ENCODE assay signal across 13 mouse cellular contexts in the genomic region with DNA sequence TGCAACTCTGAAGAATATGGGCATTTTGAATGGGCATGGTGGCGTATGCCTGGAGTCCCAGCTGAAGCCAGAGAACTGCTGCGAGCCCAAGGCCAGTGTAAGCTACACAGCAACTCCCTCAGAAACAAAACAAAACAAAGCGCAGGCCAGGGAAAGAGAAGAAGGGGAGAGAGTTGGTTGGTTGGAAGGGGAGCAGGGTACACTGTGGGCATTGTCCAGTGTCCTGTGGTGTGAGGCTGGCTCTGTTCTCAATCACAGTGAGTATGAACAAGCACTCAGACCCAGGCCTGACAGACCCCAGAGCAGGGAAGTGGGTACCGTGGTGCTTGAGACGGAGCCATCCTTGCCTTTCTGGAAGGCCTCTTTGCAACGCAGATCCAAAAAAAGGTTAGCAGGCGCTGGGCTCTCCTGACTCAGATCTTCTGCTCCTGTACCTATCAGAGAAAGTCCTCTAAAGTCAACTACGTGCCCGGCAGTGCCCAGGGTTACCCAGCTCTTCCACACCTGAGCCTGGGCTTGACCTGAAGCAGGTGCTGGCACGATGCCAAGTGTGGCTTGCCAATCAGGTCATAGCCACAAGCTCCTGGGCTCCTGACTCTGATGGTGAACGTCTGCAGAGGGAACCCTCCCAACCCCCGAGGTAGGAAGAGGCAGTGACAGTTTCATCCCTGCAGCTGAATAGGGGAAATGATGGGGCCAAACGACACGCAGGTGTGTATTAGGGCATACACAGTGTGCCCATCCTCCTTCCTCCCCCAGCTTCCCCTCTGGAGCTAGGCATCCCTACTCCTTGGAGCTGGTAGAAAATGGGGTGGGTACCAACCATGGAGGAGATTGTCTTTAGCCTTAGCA. TPM values are rescaled to one million over a fixed set of nuclear protein-coding genes. Genes with fewer than 3 reads are reported as not detected.
DNase-seq lines count a peak whose midpoint lies in the region; ATAC-seq and TF ChIP-seq lines count a peak whose summit lies in the region.
"Had no signal": no experiment of that assay in that cellular context is flagged by ENCODE, and none has a peak within 500 bp of the region (broad histone marks: within the 10 kb centered on the region; RNA-seq: fewer than 3 reads in every experiment).

No protein-coding gene starts in this region.

- 80% methylated on average over 14 of the region's 14 CpGs for WGBS in intestine, postnatal 0 days
- WGBS in intestine, embryonic 16.5 days, result 81% methylated on average over 14 of the region's 14 CpGs
- 74% methylated on average over 14 of the region's 14 CpGs for WGBS in lung, adult 2 months
- 78% methylated on average over 14 of the region's 14 CpGs for WGBS in stomach, embryonic 15.5 days

- no peak for TF ChIP-seq POLR2A in lung, adult 2 months (IDR thresholded peaks at IDR 0.05; ENCODE audit: borderline replicate concordance, extremely low read depth, low read depth, low read length)

- H3K4me3 ChIP-seq in intestine, postnatal 0 days (ENCODE audit: low read depth, low read length), result no peak overlapping the region
- H3K4me3 ChIP-seq in intestine, embryonic 16.5 days (ENCODE audit: low read length), result no peak overlapping the region
- H3K4me3 ChIP-seq in lung, adult 2 months (replicated peaks; ENCODE audit: extremely low read depth, low read depth, low read length), result no peak overlapping the region
- no peak overlapping the region for H3K4me3 ChIP-seq in stomach, embryonic 15.5 days (replicated peaks)
- H3K4me3 ChIP-seq: hindbrain, embryonic 12.5 days; liver, embryonic 12.5 days had no signal

- no peaks in the 10 kb centered on the region for H3K27me3 ChIP-seq in intestine, postnatal 0 days (replicated peaks; ENCODE audit: control insufficient read depth, insufficient read depth, low read length)
- no peaks in the 10 kb centered on the region for H3K27me3 ChIP-seq in intestine, embryonic 16.5 days (replicated peaks; ENCODE audit: control insufficient read depth, insufficient read depth, low read length)
- no peaks in the 10 kb centered on the region for H3K27me3 ChIP-seq in stomach, embryonic 15.5 days (replicated peaks)
- H3K27me3 ChIP-seq: liver, embryonic 12.5 days; Patski had no signal

- TF ChIP-seq CTCF in intestine, postnatal 0 days (IDR thresholded peaks at IDR 0.05; ENCODE audit: low read depth), result no peak
- TF ChIP-seq CTCF in lung, adult 2 months (IDR thresholded peaks at IDR 0.05; ENCODE audit: insufficient read depth, low read length), result no peak

- no peaks in the 10 kb centered on the region for H3K9me3 ChIP-seq in intestine, postnatal 0 days (ENCODE audit: control insufficient read depth)
- no peaks in the 10 kb centered on the region for H3K9me3 ChIP-seq in intestine, embryonic 16.5 days (ENCODE audit: control insufficient read depth, low read length)
- H3K9me3 ChIP-seq in stomach, embryonic 15.5 days, result no peaks in the 10 kb centered on the region
- H3K9me3 ChIP-seq: hindbrain, embryonic 12.5 days; liver, embryonic 12.5 days had no signal

- H3K27ac ChIP-seq in intestine, postnatal 0 days (ENCODE audit: low read depth, low read length), result peak overlapping the region; percentile 35; the same call in 1 of the 2 replicates
- H3K27ac ChIP-seq in intestine, embryonic 16.5 days (ENCODE audit: low read length), result no peak overlapping the region
- 0 out of 2 replicates have a peak overlapping the region, but pooled peaks have one; percentile 21 for H3K27ac ChIP-seq in stomach, embryonic 15.5 days
- H3K27ac ChIP-seq: hindbrain, embryonic 12.5 days; liver, embryonic 12.5 days had no signal

- peaks cover 11% of the 10 kb centered on the region; the same call in 1 of the 2 replicates for H3K36me3 ChIP-seq in intestine, postnatal 0 days (ENCODE audit: control insufficient read depth, insufficient read depth)
- no peaks in the 10 kb centered on the region for H3K36me3 ChIP-seq in intestine, embryonic 16.5 days (ENCODE audit: control insufficient read depth, insufficient read depth, low read length)
- no peaks in the 10 kb centered on the region for H3K36me3 ChIP-seq in stomach, embryonic 15.5 days
- H3K36me3 ChIP-seq: hindbrain, embryonic 12.5 days; liver, embryonic 12.5 days had no signal

- ATAC-seq in intestine, postnatal 0 days, result no peak
- no peak for ATAC-seq in intestine, embryonic 16.5 days
- ATAC-seq in stomach, embryonic 15.5 days (ENCODE audit: insufficient read depth, low FRiP score, low read depth), result no peak
- ATAC-seq: liver, embryonic 12.5 days; Patski had no signal

- DNase-seq in lung, postnatal 14 days, result peak; percentile 40
- DNase-seq in lung, adult 2 months, result no peak
- DNase-seq in cerebellum, adult 9-11 months, result peak; percentile 77
- no peak for DNase-seq in spleen, postnatal 36 days (ENCODE audit: low spot score in 2 of 2)
- DNase-seq: gastrocnemius, postnatal 14 days; layer of hippocampus, postnatal 36 days; right cerebral cortex, adult 18-20 months had no signal

- 0 out of 2 replicates have a peak, but pooled peaks cover 3% of the 10 kb centered on the region for H3K4me1 ChIP-seq in intestine, postnatal 0 days (replicated peaks; ENCODE audit: control insufficient read depth, insufficient read depth, low read length)
- peaks cover 18% of the 10 kb centered on the region for H3K4me1 ChIP-seq in intestine, embryonic 16.5 days (ENCODE audit: control insufficient read depth, insufficient read depth, low read length)
- peaks cover 28% of the 10 kb centered on the region for H3K4me1 ChIP-seq in lung, adult 2 months (ENCODE audit: control insufficient read depth, insufficient read depth, low read length)
- H3K4me1 ChIP-seq in stomach, embryonic 15.5 days, result peaks cover 41% of the 10 kb centered on the region
- H3K4me1 ChIP-seq: hindbrain, embryonic 12.5 days; liver, embryonic 12.5 days had no signal

- H3K9ac ChIP-seq in intestine, postnatal 0 days (ENCODE audit: low read depth, low read length), result no peak overlapping the region
- no peak overlapping the region for H3K9ac ChIP-seq in intestine, embryonic 16.5 days (ENCODE audit: low read depth, low read length)
- no peak overlapping the region for H3K9ac ChIP-seq in stomach, embryonic 15.5 days
- H3K9ac ChIP-seq: hindbrain, embryonic 12.5 days; liver, embryonic 12.5 days had no signal

- no peak overlapping the region for H3K4me2 ChIP-seq in intestine, postnatal 0 days (replicated peaks; ENCODE audit: low read depth)
- no peak overlapping the region for H3K4me2 ChIP-seq in intestine, embryonic 16.5 days (ENCODE audit: low read depth, low read length)
- H3K4me2 ChIP-seq in stomach, embryonic 15.5 days, result no peak overlapping the region
- H3K4me2 ChIP-seq: hindbrain, embryonic 12.5 days; liver, embryonic 12.5 days had no signal

RNA-seq across cellular contexts. Expression of gene Sipa1l3, which starts 59.3 kb away (rescaled TPM):
- polyA plus RNA-seq in intestine, postnatal 0 days (2015; fragmentation: Nextera tagmentation; extraction: Ambion mirVana), result 22.0 and 25.6 TPM in 2 replicates
- polyA plus RNA-seq in intestine, embryonic 16.5 days (2015; fragmentation: Nextera tagmentation; extraction: Ambion mirVana), result 22.9 and 24.1 TPM in 2 replicates
- polyA plus RNA-seq in lung, adult 2 months (2012; rRNA removed), result 125 and 132 TPM in 2 replicates
- 22.0 and 31.3 TPM in 2 replicates for polyA plus RNA-seq in stomach, embryonic 15.5 days (2015; fragmentation: Nextera tagmentation; extraction: Ambion mirVana)

Comparison
In these comparisons a context has a peak if more than half of its experiments do, and no peak if none do; other contexts are left out.
1. DNase-seq: peak in lung, postnatal 14 days (single experiment) and cerebellum, adult 9-11 months (single experiment); none in lung, adult 2 months (single experiment) and spleen, postnatal 36 days (0 of 2).